ENCODE assay signal across 7 mouse cellular contexts in the genomic region with DNA sequence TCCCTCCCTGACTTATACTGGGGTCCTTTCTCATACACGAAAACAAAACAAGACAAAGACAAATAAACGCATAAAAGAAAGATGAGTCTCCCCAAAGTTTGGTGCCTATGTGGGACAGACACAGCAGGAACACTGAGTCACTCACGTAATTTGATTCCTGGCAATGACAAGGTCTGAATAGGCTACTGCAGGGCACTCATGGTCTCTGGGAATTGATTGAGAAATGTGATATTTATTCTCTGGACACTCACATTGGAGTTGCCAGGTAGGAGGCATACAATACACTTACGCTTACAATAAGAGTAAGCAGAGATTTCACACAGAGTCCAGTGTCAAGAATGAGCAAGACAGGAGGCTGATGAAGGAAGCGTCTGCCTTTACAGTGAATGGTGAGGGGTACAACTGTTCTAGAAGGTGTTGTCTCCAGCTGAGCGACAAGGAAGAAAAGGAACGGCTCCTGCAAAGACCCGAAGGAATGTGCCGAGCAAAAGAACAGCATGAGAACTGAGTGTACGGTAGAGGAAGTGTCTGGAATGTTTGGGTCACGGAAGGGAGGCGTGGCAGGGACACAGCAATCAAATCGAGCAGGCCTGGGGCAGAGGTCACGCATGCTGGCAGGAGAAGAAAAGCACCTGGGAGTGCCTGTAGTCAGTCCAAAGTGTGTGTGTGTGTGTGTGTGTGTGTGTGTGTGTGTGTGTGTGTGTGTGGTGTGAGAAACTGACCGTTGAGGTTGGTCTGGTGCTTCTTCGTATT. TPM values are rescaled to one million over a fixed set of nuclear protein-coding genes. Genes with fewer than 3 reads are reported as not detected.
A peak's percentile ranks its signal among the peaks of the same experiment; 100 is the strongest.
DNase-seq lines count a peak whose midpoint lies in the region; ATAC-seq lines count a peak whose summit lies in the region.

No protein-coding gene starts in this region.

- peaks cover 24% of the 10 kb centered on the region for H3K4me1 ChIP-seq in kidney, embryonic 16.5 days (ENCODE audit: insufficient read depth, low read length)

- no peaks in the 10 kb centered on the region for H3K9me3 ChIP-seq in kidney, embryonic 16.5 days (ENCODE audit: low read length)

- no peak overlapping the region for H3K9ac ChIP-seq in kidney, embryonic 16.5 days (replicated peaks; ENCODE audit: low read length)

- ATAC-seq in kidney, embryonic 16.5 days (ENCODE audit: low FRiP score, low TSS enrichment) = peak; percentile 83

- H3K4me3 ChIP-seq in kidney, embryonic 16.5 days (ENCODE audit: low read length) = no peak overlapping the region

- no peaks in the 10 kb centered on the region for H3K36me3 ChIP-seq in kidney, embryonic 16.5 days (ENCODE audit: insufficient read depth, low read length)

- DNase-seq in adipocyte (ENCODE audit: low spot score) = peak; percentile 50
- DNase-seq in embryo, embryonic 11.5 days (ENCODE audit: low read depth, low spot score) = peak; percentile 30
- peak; percentile 75 for DNase-seq in mesoderm, embryonic 11.5 days (ENCODE audit: low read depth, low spot score)
- no peak for DNase-seq in thymus, postnatal 4 days
- no peak for DNase-seq in thymus, postnatal 25 days
- no peak for DNase-seq in layer of hippocampus, postnatal 14 days (ENCODE audit: low spot score in 2 of 2)

- H3K27me3 ChIP-seq in kidney, embryonic 16.5 days (ENCODE audit: insufficient read depth, low read length) = no peaks in the 10 kb centered on the region

- 14% methylated on average over 16 of the region's 16 CpGs for WGBS in kidney, embryonic 16.5 days

- H3K27ac ChIP-seq in kidney, embryonic 16.5 days (ENCODE audit: low read length) = peak overlapping the region; percentile 49

- peak overlapping the region; percentile 13 for H3K4me2 ChIP-seq in kidney, embryonic 16.5 days (replicated peaks; ENCODE audit: low read depth, low read length)

RNA-seq across cellular contexts. Expression of gene Slc22a5, which starts 12.5 kb away (rescaled TPM):
- polyA plus RNA-seq in kidney, embryonic 16.5 days (2015; fragmentation: Nextera tagmentation; extraction: Ambion mirVana) = 17.3 and 18.4 TPM in 2 replicates
- 10 to 100 TPM; 12.4 to 13.5 TPM for total RNA-seq in layer of hippocampus, postnatal 14 days (2021)

RNA-seq across cellular contexts. Expression of gene Gm12216, which starts 44.9 kb away (rescaled TPM):
- 1.1 and 2.1 TPM in 2 replicates for polyA plus RNA-seq in kidney, embryonic 16.5 days (2015; fragmentation: Nextera tagmentation; extraction: Ambion mirVana)
- 1 to 10 TPM; 2.4 to 4.1 TPM for total RNA-seq in layer of hippocampus, postnatal 14 days (2021)

Comparison
In these comparisons a context has a peak if more than half of its experiments do, and no peak if none do; other contexts are left out.
1. DNase-seq: peak in adipocyte (single experiment), embryo, embryonic 11.5 days (single experiment) and mesoderm, embryonic 11.5 days (single experiment); none in thymus, postnatal 4 days (single experiment), thymus, postnatal 25 days (single experiment) and layer of hippocampus, postnatal 14 days (0 of 2).